Mouse (Mus musculus) naive thymus-derived CD4-positive, alpha-beta T cell, adult 2 months (primary cell): ENCODE measurements around the gene Pls1.
A peak's percentile ranks its signal among the peaks of the same experiment; 100 is the strongest.

Experiments
- DNase-seq: peaks from one replicate; pipeline ENCODE4 v3.0.0-alpha.2; 2011; ENCODE audit warnings: low read depth

The Pls1 gene

DNA sequence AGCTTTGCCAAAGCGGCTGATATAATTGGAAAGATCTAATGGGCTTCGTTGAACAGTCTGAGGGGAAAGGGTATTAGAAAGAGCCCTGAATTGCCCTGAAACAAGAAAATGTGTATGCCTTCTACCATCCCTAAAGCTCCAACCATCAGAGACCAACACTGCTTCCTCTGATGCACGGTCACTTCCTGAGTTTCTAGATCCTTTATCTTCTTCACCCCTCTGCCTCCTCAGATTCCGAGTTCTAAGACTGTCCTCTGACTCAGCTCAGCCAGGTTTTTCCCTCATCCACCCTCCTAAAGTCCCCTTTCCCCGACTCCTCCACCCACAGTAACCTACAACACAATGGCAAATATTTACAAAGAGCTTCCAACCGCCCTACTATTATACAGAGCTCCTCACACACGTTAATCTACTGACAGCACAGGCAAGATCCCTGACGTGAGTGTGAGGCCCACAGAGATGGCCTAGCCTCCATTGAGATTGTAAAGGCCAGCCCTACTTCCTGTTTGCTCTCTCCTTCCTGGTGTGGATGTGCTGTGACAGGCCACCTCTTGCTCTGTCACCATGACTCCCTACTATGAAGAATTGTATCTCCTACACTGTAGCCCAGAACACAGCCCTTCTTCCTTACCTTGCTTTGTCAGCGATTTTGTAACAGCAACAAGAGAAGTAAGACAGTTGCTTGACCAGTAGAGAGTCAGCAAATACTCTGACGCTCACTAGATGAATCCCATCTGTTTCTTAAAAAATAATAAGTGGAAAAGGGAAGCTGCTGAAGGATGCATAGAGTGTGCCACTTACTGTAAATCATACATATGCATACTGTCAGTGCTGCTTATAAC lies 43.3 kb downstream of the Pls1 start:
- DNase-seq = no peak

DNA sequence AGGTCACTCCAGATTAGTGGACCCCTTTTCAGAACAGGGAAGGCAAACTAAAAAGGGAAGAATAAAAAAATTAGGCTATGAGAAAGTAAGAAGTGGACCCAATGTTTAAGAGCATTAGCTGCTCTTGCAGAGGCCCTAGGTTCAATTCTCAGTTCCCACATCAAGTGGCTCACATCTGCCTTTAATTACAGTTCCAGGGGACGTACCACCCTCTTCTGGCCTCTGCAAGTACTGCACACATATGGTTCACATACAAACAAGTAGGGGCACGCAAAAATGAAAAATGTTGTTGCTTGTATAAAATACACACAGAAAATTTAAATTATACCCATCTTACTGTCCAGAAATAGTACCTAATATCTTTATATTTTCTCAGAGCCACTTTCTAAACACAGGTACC lies 48.8 kb downstream of the Pls1 start:
- no peak for DNase-seq

DNA sequence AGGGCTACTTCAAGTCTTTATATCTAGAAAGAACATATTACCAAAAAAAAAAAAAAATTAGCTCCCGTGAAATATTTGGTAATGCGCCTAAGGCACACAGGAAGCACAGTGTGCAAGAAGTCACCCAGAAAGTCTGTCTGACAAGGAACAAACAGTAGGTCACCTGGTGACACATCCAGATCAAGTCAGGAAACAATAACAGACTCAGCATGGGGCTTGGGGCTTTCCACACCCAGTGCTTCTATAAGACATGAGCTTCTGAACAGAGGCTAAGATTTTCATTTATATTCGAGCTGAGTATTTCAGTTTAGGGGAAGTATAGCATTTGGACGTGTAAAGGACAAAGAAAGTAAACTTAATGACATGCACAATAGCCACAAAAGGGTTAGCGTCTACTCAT lies 49.3 kb downstream of the Pls1 start:
- DNase-seq = no peak

DNA sequence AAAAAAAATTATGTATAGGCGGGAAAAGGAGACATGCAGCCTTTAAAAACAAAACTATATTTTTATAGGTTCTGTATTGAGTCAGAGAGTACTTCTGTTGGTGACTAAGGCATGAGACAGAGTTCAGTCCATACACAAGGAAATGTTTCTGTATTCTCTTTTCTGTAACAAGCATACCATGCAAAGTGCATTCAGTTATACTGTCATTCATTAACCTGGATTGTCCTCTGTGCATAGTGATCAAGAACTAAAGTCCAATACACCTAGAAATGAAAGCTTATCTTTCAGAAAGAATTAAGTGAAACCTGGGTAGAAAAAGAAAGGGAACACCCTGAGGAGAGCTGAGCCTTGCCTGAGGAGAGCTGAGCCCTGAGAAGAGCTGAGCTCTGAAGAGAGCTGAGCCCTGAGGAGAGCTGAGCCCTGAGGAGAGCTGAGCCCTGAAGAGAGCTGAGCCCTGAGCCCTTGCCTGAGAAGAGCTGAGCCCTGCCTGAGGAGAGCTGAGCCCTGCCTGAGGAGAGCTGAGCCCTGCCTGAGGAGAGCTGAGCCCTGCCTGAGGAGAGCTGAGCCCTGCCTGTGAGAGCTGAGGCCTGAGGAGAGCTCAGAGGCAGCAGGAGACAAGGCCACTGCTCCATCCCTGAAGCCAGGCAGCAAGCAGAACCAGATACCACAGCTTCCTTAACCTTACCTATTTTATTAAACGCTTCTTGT lies 49.9 kb downstream of the Pls1 start:
- no peak for DNase-seq

DNA sequence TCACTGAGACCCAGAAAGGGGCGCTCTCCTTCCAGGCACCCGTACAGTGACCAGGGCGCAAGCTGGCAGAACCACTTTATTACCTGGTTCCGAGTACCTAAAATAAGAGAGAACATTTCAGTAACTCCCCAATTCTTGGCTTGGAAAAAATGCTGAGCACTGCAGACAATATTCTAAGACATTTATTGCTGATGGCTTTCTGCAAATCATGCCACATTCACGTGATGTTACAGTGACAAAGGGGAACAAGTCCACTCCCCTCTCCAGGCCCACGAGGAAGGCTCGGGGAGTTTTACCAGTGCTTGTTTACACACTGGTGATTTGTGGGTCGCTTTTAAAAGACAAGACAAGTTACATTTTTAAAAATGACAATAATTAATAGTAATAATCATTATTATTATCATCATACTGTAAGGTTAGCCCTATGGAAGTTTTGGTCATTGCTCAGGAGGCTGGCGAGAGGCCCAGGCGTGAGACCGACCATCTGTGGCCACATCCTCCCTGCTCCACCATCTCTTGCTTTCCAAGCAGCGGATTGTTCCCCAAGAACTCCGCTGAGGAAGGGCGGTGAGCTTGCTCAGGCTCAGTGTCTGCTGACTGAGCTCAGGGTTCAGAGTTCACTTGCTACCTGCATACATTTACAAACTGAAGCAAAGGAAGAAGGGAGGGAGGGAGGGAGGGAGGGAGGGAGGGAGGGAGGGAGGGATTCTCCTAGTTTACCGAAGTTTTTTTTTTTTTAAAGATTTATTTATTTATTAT lies 50.9 kb downstream of the Pls1 start:
- no peak for DNase-seq

DNA sequence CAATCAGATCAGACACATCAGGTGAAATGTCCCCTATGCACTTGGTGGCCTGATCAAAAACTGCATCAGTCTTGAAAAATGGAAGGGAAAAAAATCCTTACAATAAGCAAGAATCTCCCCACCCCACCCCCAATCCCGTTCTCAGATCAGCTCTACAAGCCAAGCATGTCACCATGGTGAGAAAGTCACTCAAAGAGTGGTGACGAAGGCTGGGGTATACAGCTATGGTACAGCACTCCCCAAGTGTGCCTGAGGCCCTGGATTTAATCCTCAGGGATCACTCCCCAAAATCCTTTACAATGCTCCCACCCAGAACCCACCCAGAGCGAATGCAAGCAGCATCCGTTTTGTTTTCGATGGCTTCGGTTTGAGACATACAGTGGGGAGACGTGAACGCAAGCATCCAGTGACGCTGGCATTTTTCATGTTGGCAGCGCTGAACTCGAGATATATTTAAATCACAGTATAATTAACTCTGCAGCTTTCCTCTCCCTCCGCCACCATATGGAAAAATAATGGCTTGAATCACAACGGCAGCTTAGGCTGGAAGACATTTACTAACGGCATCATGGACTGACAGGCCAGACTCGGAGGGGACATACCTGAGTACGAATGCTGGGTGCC lies 60.1 kb downstream of the Pls1 start:
- no peak for DNase-seq

DNA sequence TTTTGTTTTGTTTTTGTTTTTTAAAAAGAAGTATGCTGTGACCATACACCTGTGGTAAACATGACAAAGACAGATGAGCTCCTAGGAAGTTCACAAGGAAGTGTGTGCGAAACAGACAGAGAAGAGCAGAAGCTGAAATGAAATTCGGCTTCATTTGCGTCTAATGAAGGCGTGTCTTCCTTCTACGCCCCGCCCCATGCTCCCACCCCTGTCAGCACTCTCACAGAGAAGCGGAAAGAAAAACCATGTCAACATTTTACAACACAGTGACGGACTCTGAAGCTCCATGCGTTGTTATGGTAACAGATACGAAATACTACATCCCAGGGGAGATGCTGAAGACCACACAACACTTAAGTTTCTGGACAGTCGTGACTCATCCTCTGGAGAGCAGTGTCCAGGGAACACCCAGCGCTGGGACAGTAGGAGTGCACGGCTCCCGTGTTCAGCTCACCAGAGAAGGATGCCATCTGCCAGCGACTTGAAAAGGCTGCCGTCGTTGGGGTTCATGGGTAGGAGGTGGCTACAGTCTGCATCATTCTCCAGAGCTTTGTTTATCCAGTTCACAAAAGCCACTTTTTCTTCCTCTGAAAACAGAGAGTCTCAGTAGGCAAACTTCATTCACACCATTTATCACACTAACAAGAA lies 61.3 kb downstream of the Pls1 start:
- DNase-seq = no peak

DNA sequence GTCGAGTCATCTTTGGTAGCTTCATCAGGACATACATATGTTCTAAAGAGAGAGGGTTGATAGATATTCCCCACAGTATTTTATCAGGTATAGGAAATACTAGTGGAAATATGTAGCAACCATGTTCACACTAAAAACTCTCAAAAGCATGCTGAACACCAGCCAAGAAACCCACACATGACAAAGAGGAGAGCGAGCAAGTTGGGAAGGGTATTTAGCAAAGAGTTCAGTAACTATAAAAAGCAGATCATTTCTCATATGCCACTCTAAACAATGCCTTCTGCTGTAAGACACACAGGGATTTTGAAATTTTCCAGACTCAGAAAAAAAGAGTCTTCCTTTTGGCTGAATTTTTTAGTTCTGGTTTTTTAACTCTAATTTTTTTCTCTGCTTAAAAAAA lies 73.4 kb downstream of the Pls1 start:
- no peak for DNase-seq

DNA sequence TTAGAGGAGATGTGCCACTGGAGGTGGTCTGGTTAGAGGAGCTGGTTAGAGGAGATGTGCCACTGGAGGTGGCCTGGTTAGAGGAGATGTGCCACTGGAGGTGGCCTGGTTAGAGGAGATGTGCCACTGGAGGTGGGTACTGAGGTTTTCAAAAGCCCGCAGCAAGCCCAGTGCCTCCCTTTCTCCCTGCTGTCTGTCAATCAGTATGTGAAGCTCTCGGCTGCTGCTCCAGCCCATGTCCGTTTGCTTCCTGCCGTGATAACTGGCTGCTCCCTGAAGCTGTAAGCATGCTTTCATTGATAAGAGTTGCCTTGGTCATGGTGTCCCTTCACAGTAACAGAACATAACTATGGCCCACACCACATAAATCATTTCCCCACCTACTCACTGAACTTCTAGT lies 81.9 kb downstream of the Pls1 start:
- DNase-seq = no peak

DNA sequence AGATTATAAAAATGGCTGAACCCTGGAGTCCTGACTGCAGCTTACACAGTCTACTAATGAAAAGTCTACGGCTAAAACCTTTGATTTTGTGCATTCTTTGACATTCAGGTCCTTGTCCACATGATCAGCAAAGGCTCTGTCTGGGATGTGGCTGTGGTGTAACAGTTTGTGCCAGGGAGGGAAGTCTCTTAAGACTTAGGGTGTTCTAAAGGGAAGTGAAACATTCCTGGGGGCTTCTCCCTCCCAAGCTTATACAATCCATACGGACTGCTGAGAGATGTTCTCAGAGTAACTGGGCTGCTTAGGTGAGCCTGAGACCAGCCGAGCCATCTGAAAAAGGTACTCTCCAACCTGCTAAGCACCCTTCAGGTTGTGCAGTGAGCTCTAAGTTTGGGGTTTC lies 82.9 kb downstream of the Pls1 start:
- no peak for DNase-seq

DNA sequence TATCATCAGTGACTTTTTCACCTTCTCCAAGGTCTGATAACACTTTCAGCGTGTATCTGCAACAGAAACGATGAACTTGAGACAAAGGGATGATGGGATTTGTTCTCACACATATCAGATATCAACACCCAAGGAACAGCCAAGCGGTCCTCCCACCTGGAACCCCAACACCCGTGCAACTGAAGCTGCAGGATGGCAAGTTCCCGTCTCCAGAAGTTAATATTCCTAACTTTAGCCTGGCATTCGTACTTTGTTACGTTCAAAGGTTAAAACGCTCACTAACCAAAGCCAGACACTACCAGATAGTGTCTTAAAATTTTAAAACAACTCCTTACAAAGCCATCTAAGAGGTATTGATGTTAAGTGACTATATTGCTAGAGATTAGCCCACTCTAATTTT lies 83.7 kb downstream of the Pls1 start:
- DNase-seq = no peak

DNA sequence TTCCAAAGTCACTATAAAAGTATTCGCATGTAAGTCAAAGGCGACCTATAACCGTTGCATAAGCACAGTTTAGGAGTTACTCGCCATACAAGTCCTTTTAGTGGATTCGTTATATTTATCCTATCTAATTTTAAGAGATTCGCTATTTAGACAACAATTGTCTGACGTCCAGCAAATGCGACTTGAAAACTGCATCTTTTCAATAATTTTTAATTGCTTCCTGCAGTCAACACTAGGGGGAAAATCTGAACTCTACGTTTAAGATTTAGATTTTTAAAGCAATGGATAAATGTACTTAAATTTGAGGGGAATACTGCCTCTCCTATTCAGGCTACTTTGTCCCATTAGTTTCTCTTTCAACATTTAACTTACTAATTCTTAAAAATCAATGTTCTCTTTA lies 94.4 kb downstream of the Pls1 start:
- peak; percentile 1 for DNase-seq

DNA sequence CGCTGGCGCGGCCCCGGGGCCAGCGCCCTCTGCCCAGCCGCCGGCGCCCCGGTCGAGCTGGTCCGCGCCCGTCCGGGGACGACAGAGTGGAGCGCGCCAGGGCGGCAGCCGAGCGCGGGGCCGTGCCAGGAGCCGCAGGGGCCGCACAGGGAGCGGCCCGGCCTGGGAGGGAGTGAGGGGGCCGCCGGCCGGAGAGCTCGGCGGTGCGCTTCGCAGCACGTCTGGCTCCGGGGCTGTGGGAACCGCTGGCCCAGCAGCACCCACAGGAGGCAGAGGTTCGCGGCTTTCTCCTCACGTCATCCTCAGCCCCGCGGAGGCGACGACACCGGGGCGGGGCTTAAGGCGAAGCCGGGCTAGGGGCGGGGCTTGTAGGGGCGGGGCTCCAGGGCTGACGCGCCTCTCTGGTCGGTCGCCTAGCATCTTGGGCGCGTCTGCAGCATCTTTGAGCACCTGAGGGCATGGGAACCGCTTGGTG lies 95.0 kb downstream of the Pls1 start, which contains the start of gene Trpc1:
Gene Trpc1, minus strand, starts transcription at position 339 of the 475 bp plus-strand sequence.
- peak; percentile 57 for DNase-seq

DNA sequence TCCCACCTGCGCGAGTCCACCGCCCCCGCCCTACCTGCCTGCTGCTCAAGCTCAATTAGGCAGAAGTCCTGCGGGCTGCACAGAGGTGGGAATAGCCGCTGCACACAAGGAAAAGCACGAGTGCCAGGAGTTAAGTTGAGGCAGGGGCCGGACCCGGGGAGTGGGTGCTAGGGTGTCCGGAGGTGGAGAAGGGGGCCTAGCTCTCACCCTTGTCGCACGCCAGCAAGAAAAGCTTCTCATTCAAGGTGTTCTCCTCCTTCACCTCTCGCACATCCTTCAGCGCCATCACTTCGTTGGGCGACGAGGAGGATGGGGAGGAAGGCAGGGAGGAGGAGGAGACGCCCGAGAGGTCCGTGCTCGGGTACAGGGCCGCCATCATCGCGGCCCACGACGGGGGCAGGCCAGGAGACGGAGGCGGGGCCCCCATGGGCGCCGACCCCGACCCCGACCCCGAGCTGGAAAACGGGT lies 95.6 kb downstream of the Pls1 start:
- peak; percentile 3 for DNase-seq

DNA sequence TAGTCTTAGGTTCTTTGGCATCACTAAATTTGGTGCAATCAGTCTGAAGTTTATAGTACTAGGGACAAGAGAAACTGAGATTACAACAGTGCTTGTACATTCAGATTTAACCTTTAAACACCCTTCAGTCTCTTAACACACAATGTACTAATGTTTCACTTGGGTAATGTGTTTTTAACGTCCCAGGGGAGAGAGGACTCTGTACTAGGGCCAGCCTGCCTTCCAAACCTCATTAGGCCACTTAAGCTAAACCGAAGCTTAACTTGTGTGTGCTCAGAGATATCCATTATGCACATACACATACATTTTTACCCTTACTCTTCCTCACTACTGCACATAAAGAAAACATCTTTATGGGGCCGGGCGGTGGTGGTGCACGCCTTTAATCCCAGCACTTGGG lies 97.8 kb downstream of the Pls1 start:
- DNase-seq = no peak

DNA sequence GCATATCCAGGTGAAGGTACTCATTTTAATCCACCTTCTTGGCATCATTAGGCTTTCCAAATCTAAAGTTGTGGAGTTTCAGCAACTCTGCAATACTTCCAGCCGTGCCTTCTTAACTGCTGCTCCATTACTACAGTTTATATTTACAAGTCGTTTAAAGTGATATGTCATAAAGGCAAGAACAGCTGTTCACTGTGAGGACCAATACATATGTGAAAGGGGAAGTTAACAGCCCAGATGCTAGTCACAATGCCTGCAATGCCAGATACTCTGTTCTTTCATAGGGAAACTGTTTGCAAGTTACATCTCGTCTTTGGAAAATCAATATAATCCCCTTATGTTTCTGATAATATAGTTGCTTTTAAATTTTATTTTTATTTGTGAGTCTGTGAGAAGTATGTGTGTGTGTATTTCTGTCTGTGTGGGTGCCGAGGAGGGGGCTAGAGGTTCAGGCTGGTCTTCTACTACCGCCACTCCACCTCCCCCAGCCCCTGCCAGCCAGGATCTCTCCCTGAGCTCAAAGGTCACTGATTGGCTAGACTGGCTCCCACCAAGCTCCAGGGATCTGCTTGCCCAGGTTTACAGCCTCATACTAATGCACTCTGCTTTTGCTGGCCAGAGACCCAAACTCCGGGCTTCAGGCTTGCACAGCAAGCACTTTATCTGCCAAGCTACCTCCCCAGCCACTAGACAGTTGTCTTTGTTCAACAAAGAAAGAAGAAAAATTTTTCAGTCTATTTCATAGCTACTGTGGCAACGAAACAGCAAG lies 100.1 kb downstream of the Pls1 start:
- DNase-seq = no peak

DNA sequence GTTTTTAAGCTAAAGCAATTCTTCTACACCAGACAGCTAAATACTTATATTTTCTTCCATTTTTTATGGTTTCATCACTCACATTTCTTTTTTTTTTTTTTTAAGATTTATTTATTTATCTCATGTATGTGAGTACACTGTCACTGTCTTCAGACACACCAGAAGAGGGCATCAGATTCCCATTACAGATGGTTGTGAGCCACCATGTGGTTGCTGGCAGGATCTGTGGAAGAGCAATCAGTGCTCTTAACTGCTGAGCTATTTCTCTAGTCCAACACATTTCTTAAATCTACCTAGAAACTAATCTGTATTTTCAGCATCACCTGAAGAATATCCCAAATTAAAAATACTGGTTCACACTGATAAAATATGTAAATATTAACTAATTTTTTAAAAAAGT lies 108.9 kb downstream of the Pls1 start:
- DNase-seq = no peak

DNA sequence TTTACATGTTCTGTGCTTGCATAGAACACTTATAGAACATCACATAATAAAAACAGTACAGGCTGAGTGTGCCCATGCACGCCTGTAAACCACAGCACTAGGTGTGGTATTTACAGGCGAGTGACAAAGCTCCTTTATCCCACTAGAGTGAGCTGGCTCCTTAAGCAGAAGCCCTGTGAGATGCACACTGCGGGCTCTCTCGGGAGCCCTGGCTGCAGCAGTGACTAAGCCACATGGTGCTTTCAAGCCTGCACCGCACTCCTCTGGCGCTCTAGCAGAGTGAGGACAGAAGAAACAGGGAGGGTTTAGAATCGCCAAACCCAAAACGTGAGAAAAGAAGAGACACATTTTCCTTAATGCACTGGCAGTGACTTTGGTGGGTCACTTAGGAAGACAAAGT lies 132.5 kb downstream of the Pls1 start:
- no peak for DNase-seq

DNA sequence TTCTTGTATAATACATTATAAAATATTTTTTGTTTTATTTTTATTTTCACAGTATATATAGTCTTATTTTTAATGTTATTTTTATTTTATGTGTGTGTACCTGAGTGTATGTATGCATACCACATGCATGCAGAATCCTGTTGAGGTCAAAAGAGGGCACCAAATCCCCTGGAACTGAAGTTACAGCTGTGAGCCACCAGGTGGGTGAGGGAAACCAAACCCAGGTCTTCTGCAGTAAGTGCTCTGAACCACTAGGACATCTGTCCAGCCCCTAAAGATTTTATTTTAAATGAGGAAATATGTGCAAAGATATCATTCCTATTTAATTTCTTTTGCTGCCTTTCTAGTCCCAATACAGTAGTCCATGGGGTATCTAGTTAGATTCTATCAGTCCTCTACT lies 136.2 kb downstream of the Pls1 start:
- DNase-seq = no peak

DNA sequence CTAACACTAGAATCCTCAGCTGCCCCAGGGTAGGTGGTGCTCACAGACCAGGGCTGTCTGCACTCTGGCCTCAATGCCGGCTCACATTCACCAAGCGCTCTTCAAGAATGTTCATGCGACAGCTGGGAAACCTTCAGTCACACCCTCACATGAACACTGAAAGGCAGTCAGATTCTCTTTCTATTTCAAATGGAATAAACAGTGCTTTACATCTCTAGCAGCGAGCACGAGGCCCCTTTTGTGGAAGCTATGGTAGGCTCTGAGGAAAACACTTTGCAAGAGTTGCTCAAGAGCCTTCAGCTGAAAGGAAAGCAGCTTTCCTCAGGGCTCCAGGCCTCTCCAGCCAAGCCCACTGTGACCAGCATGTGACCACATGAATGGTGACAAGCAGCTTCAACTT lies 139.7 kb downstream of the Pls1 start:
- DNase-seq = no peak

DNA sequence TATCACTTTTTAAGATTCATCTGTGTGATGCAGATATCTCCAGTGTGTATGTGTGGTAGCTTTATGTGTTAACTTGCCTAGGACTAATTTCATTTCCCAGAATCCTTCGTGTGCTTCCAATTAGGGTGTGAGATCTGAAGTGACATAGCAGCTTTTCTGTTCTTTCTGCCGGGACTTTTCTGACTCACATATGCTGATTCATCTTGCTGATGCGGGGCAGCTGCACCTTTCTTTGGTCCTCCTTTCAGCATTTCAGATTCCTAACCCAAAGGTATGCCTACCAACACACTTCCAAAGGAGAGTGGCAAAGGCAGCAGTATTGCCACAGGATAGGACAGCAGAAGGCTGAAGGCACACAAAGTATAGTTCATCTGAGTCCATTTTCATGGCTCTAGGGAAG lies 141.0 kb downstream of the Pls1 start:
- no peak for DNase-seq
